Mouse (Mus musculus) midbrain, embryonic 14.5 days (tissue): Measurements from ENCODE around the gene Crocc2. TPM values are rescaled to one million over a fixed set of nuclear protein-coding genes. Genes with fewer than 3 reads are reported as not detected.
A peak's percentile ranks its signal among the peaks of the same experiment; 100 is the strongest.

ENCODE experiments used
- ATAC-seq: fragments of 200-750 bp; cut with Nextera tagmentation; 2 replicates; pipeline ENCODE4 v1.8.0; 2017; ENCODE audit warnings: moderate number of reproducible peaks, moderate library complexity; ENCODE audit not compliant: low FRiP score, low TSS enrichment
- DNase-seq: peaks from one replicate; pipeline ENCODE4 v3.0.0-alpha.2; 2015
- H3K27ac ChIP-seq: fragments of 300-500 bp; sonication (generic); replicated peaks from 2 replicates; pipeline ENCODE4 v1.5.1; 2014; ENCODE audit warnings: mild to moderate bottlenecking, low read depth, low read length, moderate library complexity
- H3K27me3 ChIP-seq: fragments of 300-500 bp; sonication (generic); 2 replicates; pipeline ENCODE4 v1.6.1; 2014; ENCODE audit warnings: low read length, control low read depth, mixed read lengths; ENCODE audit not compliant: control insufficient read depth, insufficient read depth
- H3K36me3 ChIP-seq: fragments of 300-500 bp; sonication (generic); 2 replicates; pipeline ENCODE4 v1.6.1; 2014; ENCODE audit warnings: low read length, control low read depth; ENCODE audit not compliant: control insufficient read depth, insufficient read depth
- H3K4me1 ChIP-seq: fragments of 300-500 bp; sonication (generic); 2 replicates; pipeline ENCODE4 v1.6.1; 2014; ENCODE audit warnings: mild to moderate bottlenecking, antibody characterized with exemption, low read length, control low read depth; ENCODE audit not compliant: control insufficient read depth, insufficient read depth
- H3K4me2 ChIP-seq: fragments of 300-500 bp; sonication (generic); 2 replicates; pipeline ENCODE4 v1.6.1; 2014; ENCODE audit warnings: mild to moderate bottlenecking, low read length, moderate library complexity
- H3K4me3 ChIP-seq: fragments of 300-500 bp; sonication (generic); replicated peaks from 2 replicates; pipeline ENCODE4 v1.5.1; 2014; ENCODE audit warnings: low read depth, low read length
- H3K9ac ChIP-seq: fragments of 300-500 bp; sonication (generic); replicated peaks from 2 replicates; pipeline ENCODE4 v1.6.1; 2014; ENCODE audit warnings: mild to moderate bottlenecking, low read length, moderate library complexity
- H3K9me3 ChIP-seq: fragments of 300-500 bp; sonication (generic); 2 replicates; pipeline ENCODE4 v1.6.1; 2016; ENCODE audit warnings: low read length, control low read depth, mixed read lengths; ENCODE audit not compliant: control insufficient read depth
- WGBS: fragments of 180-500 bp; shearing (Covaris S2); extraction: QIAGEN DNeasy Blood & Tissue Kit; methylation state at CpG from one replicate; pipeline ENCODE4 v1.1.7; 2014; 5-methylcytosine and 5-hydroxymethylcytosine counted together
- polyA plus RNA-seq: library from polyadenylated mRNA; unstranded; fragments of >200 nt; fragmentation: Nextera tagmentation; extraction: Ambion mirVana; gene quantifications from 2 replicates; pipeline ENCODE4 v1.2.1, GENCODE M21; 2014

Crocc2 gene
- polyA plus RNA-seq, 1 experiment from 2014 or later = 0.05 TPM

- 73% methylated on average over 8 of the region's 8 CpGs for WGBS
- Histone ChIP-seq H3K27ac (no peak overlapping the region), H3K9ac (no peak overlapping the region), H3K36me3 (no peaks in the 10 kb centered on the region), H3K27me3 (no peaks in the 10 kb centered on the region), H3K4me1 (no peaks in the 10 kb centered on the region), H3K4me3 (no peak overlapping the region), H3K4me2 (no peak overlapping the region), H3K9me3 (no peaks in the 10 kb centered on the region)
- DNase-seq (no peak), ATAC-seq (no peak)
Measured at GRCm38 (mm10) chr1:93132676-93133075, 35.8 kb upstream of the Crocc2 start.

GRCm38 (mm10) chr1:93135036-93135526 is 33.4 kb upstream of the Crocc2 start, which contains the start of gene Agxt:
Gene Agxt (plus strand): TSS chr1:93135240.
- no peak within 1 kb of the TSS for H3K27ac ChIP-seq
- no peak for DNase-seq
- H3K9ac ChIP-seq = no peak within 1 kb of the TSS
- no peaks in the 10 kb centered on the region for H3K27me3 ChIP-seq
- H3K36me3 ChIP-seq = no peaks in the 10 kb centered on the region
- H3K4me1 ChIP-seq = no peaks in the 10 kb centered on the region
- no peak within 1 kb of the TSS for H3K4me3 ChIP-seq
- 91% methylated on average over 12 of the region's 12 CpGs for WGBS
- no peak for ATAC-seq
- H3K4me2 ChIP-seq = no peak within 1 kb of the TSS
- no peaks in the 10 kb centered on the region for H3K9me3 ChIP-seq

GRCm38 (mm10) chr1:93138534-93138933 is 30.0 kb upstream of the Crocc2 start:
- no peaks in the 10 kb centered on the region for H3K36me3 ChIP-seq
- H3K9ac ChIP-seq = no peak overlapping the region
- no peak overlapping the region for H3K4me3 ChIP-seq
- no peaks in the 10 kb centered on the region for H3K27me3 ChIP-seq
- DNase-seq (no peak), ATAC-seq (no peak)
- no peak overlapping the region for H3K4me2 ChIP-seq
- 85% methylated on average over 6 of the region's 6 CpGs for WGBS
- H3K9me3 ChIP-seq = no peaks in the 10 kb centered on the region
- no peak overlapping the region for H3K27ac ChIP-seq
- H3K4me1 ChIP-seq = no peaks in the 10 kb centered on the region

- 90% methylated on average over 7 of the region's 7 CpGs for WGBS
- ATAC-seq (no peak), DNase-seq (no peak)
- H3K4me2 ChIP-seq = no peak overlapping the region
- no peak overlapping the region for H3K9ac ChIP-seq
- H3K27me3 ChIP-seq = no peaks in the 10 kb centered on the region
- no peaks in the 10 kb centered on the region for H3K4me1 ChIP-seq
- no peak overlapping the region for H3K4me3 ChIP-seq
- H3K27ac ChIP-seq = no peak overlapping the region
- H3K36me3 ChIP-seq = no peaks in the 10 kb centered on the region
- H3K9me3 ChIP-seq = no peaks in the 10 kb centered on the region
Measured at GRCm38 (mm10) chr1:93139713-93140112, 28.8 kb upstream of the Crocc2 start.

GRCm38 (mm10) chr1:93142871-93143270 is 25.7 kb upstream of the Crocc2 start:
- H3K9ac ChIP-seq = no peak overlapping the region
- 89% methylated on average over 1 of the region's 1 CpGs for WGBS
- H3K36me3 ChIP-seq = no peaks in the 10 kb centered on the region
- no peaks in the 10 kb centered on the region for H3K9me3 ChIP-seq
- ATAC-seq = no peak
- H3K27me3 ChIP-seq = no peaks in the 10 kb centered on the region
- no peak overlapping the region for H3K27ac ChIP-seq
- DNase-seq = no peak
- no peak overlapping the region for H3K4me2 ChIP-seq
- no peak overlapping the region for H3K4me3 ChIP-seq
- H3K4me1 ChIP-seq = no peaks in the 10 kb centered on the region

GRCm38 (mm10) chr1:93144176-93144575 is 24.3 kb upstream of the Crocc2 start:
- no peak overlapping the region for H3K9ac ChIP-seq
- no peak overlapping the region for H3K27ac ChIP-seq
- H3K9me3 ChIP-seq = no peaks in the 10 kb centered on the region
- DNase-seq = peak; percentile 6
- H3K36me3 ChIP-seq = no peaks in the 10 kb centered on the region
- no peak overlapping the region for H3K4me2 ChIP-seq
- ATAC-seq = no peak
- WGBS = 75% methylated on average over 9 of the region's 9 CpGs
- H3K4me1 ChIP-seq = no peaks in the 10 kb centered on the region
- no peak overlapping the region for H3K4me3 ChIP-seq
- H3K27me3 ChIP-seq = no peaks in the 10 kb centered on the region

- H3K27me3 ChIP-seq = no peaks in the 10 kb centered on the region
- H3K36me3 ChIP-seq = no peaks in the 10 kb centered on the region
- H3K9ac ChIP-seq = no peak overlapping the region
- DNase-seq (no peak), ATAC-seq (no peak)
- H3K4me2 ChIP-seq = no peak overlapping the region
- no peaks in the 10 kb centered on the region for H3K9me3 ChIP-seq
- no peak overlapping the region for H3K27ac ChIP-seq
- WGBS = 64% methylated on average over 2 of the region's 2 CpGs
- H3K4me3 ChIP-seq = no peak overlapping the region
- H3K4me1 ChIP-seq = no peaks in the 10 kb centered on the region
Measured at GRCm38 (mm10) chr1:93150907-93151661, 17.4 kb upstream of the Crocc2 start.

- ATAC-seq = no peak
- no peak overlapping the region for H3K4me2 ChIP-seq
- no peaks in the 10 kb centered on the region for H3K4me1 ChIP-seq
- H3K9me3 ChIP-seq = no peaks in the 10 kb centered on the region
- 87% methylated on average over 4 of the region's 4 CpGs for WGBS
- DNase-seq = no peak
- H3K27ac ChIP-seq = no peak overlapping the region
- no peaks in the 10 kb centered on the region for H3K27me3 ChIP-seq
- H3K4me3 ChIP-seq = no peak overlapping the region
- H3K9ac ChIP-seq = no peak overlapping the region
- no peaks in the 10 kb centered on the region for H3K36me3 ChIP-seq
Measured at GRCm38 (mm10) chr1:93157566-93157965, 11.0 kb upstream of the Crocc2 start.

GRCm38 (mm10) chr1:93158916-93159315 is 9.6 kb upstream of the Crocc2 start:
- Histone ChIP-seq H3K4me3 (no peak overlapping the region), H3K27me3 (no peaks in the 10 kb centered on the region), H3K27ac (no peak overlapping the region), H3K9ac (no peak overlapping the region), H3K4me2 (no peak overlapping the region), H3K36me3 (no peaks in the 10 kb centered on the region), H3K4me1 (no peaks in the 10 kb centered on the region), H3K9me3 (no peaks in the 10 kb centered on the region)
- no peak for ATAC-seq
- DNase-seq = no peak
- WGBS = 87% methylated on average over 8 of the region's 8 CpGs
